Mouse (Mus musculus) MEL (cell line): ENCODE data around the gene Mfap3l.

Experiments
- CTCF ChIP-seq, 3 experiments: IDR thresholded peaks in 2 of 3; conservative IDR thresholded peaks in 1 of 3; 2 replicates each; pipeline ENCODE4 v1.5.1; 2011 to 2012; ENCODE audit warnings: low read length in 3 of 3, low read depth in 2 of 3, mild to moderate bottlenecking in 2 of 3, improper control_type of control experiment in 1 of 3, inconsistent platforms in 1 of 3, mixed read lengths in 1 of 3, moderate library complexity in 1 of 3; ENCODE audit not compliant: control insufficient read depth in 1 of 3, insufficient read depth in 1 of 3, poor library complexity in 1 of 3, severe bottlenecking in 1 of 3
- EP300 ChIP-seq, 2 experiments: IDR thresholded peaks; 2 replicates each; pipeline ENCODE4 v1.6.1; 2011; ENCODE audit warnings: improper control_type of control experiment in 2 of 2, low read length in 2 of 2, low read depth in 1 of 2, mild to moderate bottlenecking in 1 of 2
- POLR2A ChIP-seq, 2 experiments: IDR thresholded peaks; 2 replicates each; pipeline ENCODE4 v1.6.1; 2011 to 2012; ENCODE audit warnings: low read length in 2 of 2, mild to moderate bottlenecking in 2 of 2, control low read depth in 1 of 2, improper control_type of control experiment in 1 of 2, low read depth in 1 of 2, moderate library complexity in 1 of 2; ENCODE audit not compliant: control insufficient read depth in 1 of 2, insufficient read depth in 1 of 2, poor library complexity in 1 of 2
- UBTF ChIP-seq: IDR thresholded peaks from 2 replicates; pipeline ENCODE4 v1.6.1; 2012; ENCODE audit warnings: low read depth, mild to moderate bottlenecking, inconsistent platforms, low read length, improper control_type of control experiment, moderate library complexity, borderline replicate concordance; ENCODE audit not compliant: insufficient read depth

GRCm38 (mm10) chr8:60627937-60628336 lies 4.7 kb upstream of the Mfap3l start:
- no peak for TF ChIP-seq UBTF
- TF ChIP-seq CTCF (IDR thresholded peaks at IDR 0.05 in 2 of 3, conservative IDR thresholded peaks at IDR 0.05 in 1 of 3; ENCODE audit: control insufficient read depth in 1 of 3, insufficient read depth in 1 of 3, low read depth in 2 of 3, low read length in 3 of 3, poor library complexity in 1 of 3, severe bottlenecking in 1 of 3), result no peak
- no peak for TF ChIP-seq POLR2A (IDR thresholded peaks at IDR 0.05; ENCODE audit: control insufficient read depth in 1 of 2, insufficient read depth in 1 of 2, low read depth in 1 of 2, low read length in 2 of 2, poor library complexity in 1 of 2)
- TF ChIP-seq EP300 (IDR thresholded peaks at IDR 0.05; ENCODE audit: low read depth in 1 of 2, low read length in 2 of 2), result no peak
